Mouse (Mus musculus) layer of hippocampus, adult 2 months (tissue): ENCODE results near the gene Eps8l2. TPM values are rescaled to one million over a fixed set of nuclear protein-coding genes. Genes with fewer than 3 reads are reported as not detected.
A peak's percentile ranks its signal among the peaks of the same experiment; 100 is the strongest.

Experiments used
- DNase-seq, 2 experiments: peaks; one replicate each; pipeline ENCODE4 v3.0.0; 2022; ENCODE audit warnings: low spot score in 2 of 2
- H3K27ac ChIP-seq: fragments of 200-600 bp; 2 replicates; pipeline ENCODE4 v1.8.1; 2022
- H3K4me3 ChIP-seq: fragments of 200-600 bp; 2 replicates; pipeline ENCODE4 v1.8.1; 2022; ENCODE audit warnings: mild to moderate bottlenecking
- CTCF ChIP-seq: fragments of 200-600 bp; conservative IDR thresholded peaks from 2 replicates; pipeline ENCODE4 v1.8.1; 2022; ENCODE audit warnings: antibody characterized with exemption, mild to moderate bottlenecking, moderate library complexity
- total RNA-seq, 2 experiments: library from RNA; stranded (reverse); gene quantifications; 2 replicates each; pipeline ENCODE4 v1.2.3; 2021

Gene Eps8l2
- total RNA-seq, 2 experiments from 2014 or later, result 4.9 to 5.1 TPM

DNA sequence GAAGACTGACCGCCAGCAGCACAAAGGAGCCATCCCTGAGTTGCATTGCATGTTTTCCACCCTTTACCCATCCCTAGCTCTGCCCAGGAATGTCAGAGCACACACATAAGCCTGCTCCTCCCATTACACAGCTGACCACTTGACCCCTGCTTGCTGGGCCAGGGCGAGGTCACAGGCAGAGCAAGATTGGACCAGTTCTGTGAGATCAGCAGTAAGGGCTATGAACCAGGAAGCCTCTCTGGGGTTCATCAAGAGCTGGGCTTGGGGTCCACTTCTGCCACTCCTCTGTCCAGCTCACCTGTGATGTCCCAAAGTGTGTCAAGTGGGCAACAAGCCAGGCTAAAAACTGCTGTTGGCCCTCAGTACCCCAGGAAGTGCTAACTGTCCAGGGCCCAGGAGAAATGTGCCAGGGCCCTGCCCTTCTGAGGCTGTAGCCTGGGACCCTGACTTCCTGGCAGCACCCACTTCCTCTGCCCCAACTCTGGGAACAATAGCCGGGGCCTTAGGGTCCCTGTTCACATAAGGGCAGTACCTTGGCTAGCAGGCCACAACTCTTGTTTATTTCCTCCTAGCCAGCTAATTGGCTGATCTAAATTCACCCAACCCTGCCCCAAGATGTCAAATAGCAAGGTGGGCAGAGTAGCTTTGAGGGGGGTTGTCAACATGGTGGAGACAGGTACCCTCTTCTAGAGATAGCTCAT is 814 bp upstream of the Eps8l2 start:
- Histone ChIP-seq H3K27ac (no peak overlapping the region), H3K4me3 (no peak overlapping the region)
- no peak for TF ChIP-seq CTCF
- no peak for DNase-seq

DNA sequence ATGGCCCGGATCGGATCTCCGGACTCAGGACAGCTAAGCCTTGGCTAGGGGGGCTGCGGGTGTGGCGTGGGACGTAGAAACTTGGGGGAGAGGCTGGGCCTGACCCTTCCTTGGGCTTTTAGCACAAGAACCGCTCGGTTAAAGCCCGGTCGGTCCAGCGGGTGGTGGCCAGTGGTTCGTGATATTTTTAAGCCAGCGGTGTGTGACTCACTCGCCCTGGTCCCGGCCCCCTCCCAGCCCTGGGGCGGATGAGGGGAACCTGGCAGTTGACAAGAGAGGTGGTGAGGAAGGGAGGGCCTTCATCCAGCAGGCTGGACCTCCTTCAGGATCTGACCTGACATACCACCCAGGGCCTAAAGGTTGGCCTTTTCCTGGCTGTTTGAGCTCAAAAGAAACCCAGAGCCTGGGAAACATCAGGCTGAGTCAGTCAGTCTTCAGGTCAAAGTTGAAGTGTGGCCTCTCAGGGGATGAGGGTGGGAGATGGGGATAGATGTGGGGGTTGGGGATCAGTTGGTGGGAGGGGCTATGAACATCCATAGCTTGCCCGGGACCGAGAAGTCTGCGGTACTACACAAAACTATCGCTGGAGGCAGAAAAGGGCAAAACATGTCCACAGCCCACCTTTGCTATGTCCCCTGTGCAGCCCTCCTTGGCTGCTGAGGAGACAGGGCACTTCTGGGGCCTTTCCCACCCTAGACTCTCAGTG is 688 bp downstream of the Eps8l2 start:
- no peak for DNase-seq

DNA sequence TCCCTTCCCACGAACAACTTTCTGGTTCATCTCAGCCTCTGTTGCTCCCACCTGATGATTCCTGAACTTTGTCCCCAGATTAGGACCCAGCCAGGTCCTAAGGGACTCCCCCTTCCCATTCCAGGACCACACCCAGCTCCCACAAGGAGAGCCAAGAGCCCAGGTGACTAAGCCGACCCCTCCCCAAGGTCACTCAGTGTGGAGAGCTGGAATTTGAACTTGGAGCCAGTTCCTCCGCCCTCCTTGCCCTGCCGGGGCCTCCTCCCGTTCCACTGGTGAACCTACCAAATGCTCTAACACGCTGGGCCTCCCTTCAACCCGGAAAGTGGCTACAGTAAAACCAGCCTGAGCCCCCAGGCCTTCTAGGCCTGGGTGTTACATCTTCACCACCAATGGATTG is 1.3 kb downstream of the Eps8l2 start:
- no peak overlapping the region for H3K4me3 ChIP-seq
- no peak overlapping the region for H3K27ac ChIP-seq
- TF ChIP-seq CTCF, result no peak
- DNase-seq, result no peak

More for the DNA sequence above, 688 bp downstream of the Eps8l2 start:
- no peak for TF ChIP-seq CTCF
- Histone ChIP-seq H3K4me3 (no peak overlapping the region), H3K27ac (no peak overlapping the region)

DNA sequence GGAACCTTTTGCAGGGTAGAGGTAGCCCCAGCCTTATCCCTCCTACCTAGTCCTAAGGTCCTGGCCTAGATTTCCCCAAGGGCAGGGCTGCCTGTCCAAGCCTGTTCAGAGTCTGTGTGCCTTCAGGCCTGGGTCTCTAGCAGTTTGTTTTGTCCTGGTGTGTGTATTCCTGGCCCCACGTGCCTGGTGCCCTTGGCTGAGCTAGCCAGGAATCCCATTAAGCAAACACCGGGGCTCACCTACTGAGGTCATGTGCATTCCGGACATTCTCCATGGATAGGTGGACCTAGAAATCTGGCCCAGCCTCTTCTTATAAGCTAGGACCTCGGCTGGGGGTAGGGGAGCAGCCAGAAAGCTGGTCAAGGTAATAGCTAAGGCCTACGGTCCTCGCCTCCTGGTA is 1.8 kb downstream of the Eps8l2 start:
- H3K4me3 ChIP-seq, result no peak overlapping the region
- no peak for TF ChIP-seq CTCF
- DNase-seq, result no peak
- H3K27ac ChIP-seq, result no peak overlapping the region

DNA sequence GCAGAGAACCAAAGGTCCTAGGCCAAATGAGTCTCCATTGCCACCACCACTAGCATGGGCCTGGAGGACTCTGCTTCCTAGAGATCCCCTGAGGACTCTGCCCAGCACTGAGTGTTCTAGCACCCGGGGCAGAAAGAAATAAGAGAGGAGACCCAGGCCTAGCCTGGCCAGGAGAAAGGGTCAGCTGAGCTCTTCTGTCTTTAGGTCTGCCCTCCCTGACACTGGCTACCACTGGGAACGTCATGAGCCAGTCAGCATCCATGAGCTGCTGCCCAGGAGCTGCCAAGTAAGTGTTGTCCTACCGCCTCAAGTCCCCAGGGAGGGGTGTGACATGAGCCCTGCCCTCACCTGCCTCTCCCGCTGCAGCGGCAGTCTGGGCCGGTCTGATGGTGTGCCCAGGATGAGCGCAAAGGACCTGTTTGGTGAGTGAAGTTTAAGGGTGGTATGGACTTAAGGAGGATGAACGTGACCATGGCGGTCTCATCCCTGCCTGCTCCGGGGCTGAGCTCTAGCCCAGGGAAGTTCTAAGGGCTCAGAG is 3.1 kb downstream of the Eps8l2 start:
- H3K4me3 ChIP-seq, result no peak overlapping the region
- TF ChIP-seq CTCF, result no peak
- no peak for DNase-seq
- H3K27ac ChIP-seq, result no peak overlapping the region

DNA sequence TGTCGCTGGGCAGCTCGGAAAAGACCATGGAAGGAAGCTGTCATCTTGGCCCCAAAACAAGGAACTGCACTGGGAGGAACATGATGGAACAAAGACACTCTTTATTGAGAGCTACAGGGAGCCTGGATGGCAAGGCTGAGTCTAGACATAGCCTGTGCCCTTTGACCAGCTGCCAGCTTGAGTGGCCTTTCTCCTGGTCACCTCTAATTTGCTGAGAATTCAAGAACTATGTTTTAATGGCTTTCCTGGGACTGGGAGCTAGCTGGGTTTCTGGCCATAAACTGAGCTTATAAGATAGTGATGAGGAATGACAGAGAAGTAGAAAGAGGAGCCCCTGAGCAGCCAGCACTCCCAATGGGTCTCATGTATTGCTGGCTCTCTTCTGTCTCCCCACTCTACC is 4.5 kb downstream of the Eps8l2 start:
- Histone ChIP-seq H3K27ac (no peak overlapping the region), H3K4me3 (no peak overlapping the region)
- no peak for DNase-seq
- TF ChIP-seq CTCF, result no peak

DNA sequence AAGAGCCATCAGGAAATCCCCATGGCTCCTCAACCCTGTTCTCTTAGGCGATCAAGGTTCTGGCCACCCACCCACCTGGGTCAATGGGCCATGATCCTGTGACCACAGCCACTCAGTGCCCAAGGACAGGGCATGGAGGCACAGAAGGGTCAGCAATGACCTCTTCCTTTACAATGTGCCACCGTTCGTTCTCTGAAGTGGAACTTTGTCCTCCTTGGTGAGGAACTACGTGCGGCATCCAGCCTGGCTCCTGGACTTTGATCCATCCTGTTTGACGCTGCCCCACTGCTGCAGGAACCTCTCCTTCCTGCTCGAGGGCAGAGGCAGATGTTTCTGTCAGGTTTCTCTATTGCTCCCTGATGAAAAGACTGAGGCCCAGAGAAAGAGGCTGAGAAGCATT is 5.0 kb downstream of the Eps8l2 start:
- TF ChIP-seq CTCF, result no peak
- Histone ChIP-seq H3K27ac (no peak overlapping the region), H3K4me3 (no peak overlapping the region)
- DNase-seq, result no peak

DNA sequence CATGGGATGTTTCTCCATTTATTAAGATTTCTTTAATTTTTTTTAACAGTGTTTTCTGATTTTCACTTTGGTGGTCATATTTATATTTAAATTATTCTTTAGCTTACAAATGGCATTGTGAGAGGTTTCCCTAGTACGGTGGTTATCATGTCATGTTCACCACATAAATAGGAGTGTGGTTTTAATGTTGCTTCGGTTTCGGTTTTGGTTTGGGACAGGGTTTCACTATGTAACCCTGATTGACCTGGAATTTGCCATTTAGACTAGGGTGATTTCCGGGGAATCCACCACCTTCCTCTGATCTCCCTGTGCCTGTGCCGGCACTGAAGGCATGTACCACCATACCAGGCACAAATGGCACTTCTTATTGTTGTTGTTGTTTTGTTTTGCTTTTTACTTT is 6.1 kb downstream of the Eps8l2 start:
- Histone ChIP-seq H3K4me3 (no peak overlapping the region), H3K27ac (no peak overlapping the region)
- no peak for TF ChIP-seq CTCF
- DNase-seq, result no peak

DNA sequence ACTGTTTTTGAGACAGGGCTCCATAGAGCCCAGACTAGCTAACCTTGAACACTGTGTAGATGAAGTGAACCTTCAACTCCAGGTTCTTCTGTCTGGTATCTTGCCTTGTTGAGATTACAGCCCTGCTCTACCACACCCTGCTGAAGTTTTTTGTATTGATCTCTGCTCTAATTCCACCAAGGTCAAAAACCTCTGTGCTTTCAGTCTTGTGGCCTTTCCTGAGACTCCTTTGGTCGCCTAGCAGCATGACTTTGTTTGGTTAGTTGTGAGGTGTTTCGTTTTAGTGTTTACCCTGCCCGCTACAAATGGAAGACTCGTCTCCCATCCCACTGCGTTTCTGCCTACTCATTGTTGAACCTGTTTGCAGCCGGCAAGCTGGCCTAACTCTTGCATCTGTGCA is 12.4 kb downstream of the Eps8l2 start:
- Histone ChIP-seq H3K27ac (no peak overlapping the region), H3K4me3 (no peak overlapping the region)
- TF ChIP-seq CTCF, result no peak
- DNase-seq, result no peak

DNA sequence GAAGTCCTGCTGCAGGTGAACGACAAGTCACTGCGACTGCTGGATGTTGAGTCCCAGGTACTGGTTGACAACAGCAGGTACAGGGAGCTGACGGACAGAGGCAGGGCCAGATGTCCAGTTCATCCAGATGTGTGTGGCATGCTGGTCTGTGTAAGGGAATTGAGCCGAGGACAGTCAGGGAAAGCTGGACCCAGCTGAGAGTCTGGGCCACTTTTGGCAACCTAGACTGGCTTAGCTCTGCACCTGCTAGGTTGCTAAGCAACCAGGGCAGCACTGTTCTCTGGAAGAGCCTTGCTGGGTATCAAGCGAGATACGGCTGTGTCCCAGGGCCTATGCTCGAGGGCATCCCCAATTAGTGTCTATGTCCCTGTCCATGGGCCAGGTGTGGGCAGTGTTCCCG is 16.4 kb downstream of the Eps8l2 start:
- no peak for TF ChIP-seq CTCF
- no peak overlapping the region for H3K4me3 ChIP-seq
- no peak overlapping the region; the same call in 1 of the 2 replicates for H3K27ac ChIP-seq
- no peak for DNase-seq

DNA sequence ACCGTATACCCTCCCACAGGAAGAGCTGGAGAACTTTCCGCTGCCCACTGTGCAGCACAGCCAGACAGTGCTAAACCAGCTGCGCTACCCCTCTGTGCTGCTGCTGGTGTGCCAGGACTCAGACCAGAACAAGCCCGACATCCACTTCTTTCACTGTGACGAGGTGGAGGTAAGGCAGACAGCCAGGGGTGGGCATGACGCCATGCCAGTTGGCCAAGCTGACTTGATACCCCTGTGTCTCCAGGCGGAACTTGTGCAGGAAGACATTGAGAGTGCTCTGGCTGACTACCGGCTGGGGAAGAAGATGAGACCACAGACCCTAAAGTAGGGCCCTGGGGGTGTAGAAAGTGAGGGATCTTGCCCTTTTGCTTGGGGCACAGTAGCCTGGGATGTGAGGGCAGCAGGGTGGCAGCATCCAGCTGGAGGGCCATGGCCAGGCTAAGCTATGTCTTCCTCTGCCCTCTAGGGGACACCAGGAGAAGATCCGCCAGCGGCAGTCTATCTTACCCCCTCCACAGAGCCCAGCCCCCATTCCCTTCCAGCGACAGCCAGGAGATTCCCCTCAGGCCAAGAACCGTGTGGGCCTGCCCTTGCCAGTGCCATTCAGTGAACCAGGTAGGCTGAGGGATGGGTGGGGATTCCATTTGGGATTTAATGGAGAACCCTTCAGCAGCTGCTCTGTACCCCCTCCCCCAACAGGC is 17.1 kb downstream of the Eps8l2 start:
- peak; percentile 76 for TF ChIP-seq CTCF
- Histone ChIP-seq H3K4me3 (no peak overlapping the region), H3K27ac (no peak overlapping the region; the same call in 1 of the 2 replicates)
- DNase-seq, result peak; percentile 20 to 37

DNA sequence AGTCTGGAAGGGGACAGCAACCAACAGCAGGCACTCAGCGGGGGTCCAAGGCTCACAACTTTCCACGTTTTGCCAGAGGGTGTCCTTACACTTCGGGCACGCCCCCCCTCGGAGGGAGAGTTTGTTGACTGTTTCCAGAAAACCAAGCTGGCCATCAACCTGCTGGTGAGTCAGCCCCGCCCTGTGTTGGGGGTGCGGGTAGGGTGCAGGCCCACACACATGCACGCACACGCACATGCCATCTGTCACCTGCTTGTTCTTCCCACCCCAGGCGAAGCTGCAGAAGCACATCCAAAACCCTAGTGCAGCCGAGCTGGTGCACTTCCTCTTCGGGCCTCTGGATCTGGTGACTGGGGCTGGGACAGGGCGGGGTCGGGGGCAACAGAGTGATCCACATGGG is 18.3 kb downstream of the Eps8l2 start:
- H3K27ac ChIP-seq, result no peak overlapping the region
- no peak for TF ChIP-seq CTCF
- no peak overlapping the region for H3K4me3 ChIP-seq
- DNase-seq, result peak; percentile 33 to 37

DNA sequence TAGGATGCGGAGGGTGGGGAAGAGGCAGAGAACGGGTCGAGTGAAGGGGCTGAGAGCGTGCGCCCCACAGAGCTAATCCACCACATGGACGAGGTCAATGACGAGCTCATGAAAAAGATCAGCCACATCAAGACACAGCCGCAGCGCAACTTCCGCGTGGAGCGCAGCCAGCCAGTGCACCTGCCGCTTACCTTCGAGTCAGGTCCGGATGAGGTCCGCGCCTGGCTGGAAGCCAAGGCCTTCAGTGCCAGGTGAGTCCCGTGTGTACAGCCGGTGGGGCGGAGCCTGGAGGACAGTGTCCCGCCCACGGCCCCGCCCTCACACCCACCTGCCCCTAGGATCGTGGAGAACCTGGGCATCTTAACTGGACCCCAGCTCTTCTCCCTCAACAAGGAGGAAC is 22.8 kb downstream of the Eps8l2 start:
- no peak for DNase-seq
- Histone ChIP-seq H3K27ac (no peak overlapping the region), H3K4me3 (no peak overlapping the region)
- TF ChIP-seq CTCF, result no peak
